Mouse (Mus musculus) midbrain, embryonic 12.5 days (tissue): ENCODE data around the gene Gpr176. TPM values are rescaled to one million over a fixed set of nuclear protein-coding genes. Genes with fewer than 3 reads are reported as not detected.
A peak's percentile ranks its signal among the peaks of the same experiment; 100 is the strongest.

Source experiments
- ATAC-seq: fragments of 200-750 bp; cut with Nextera tagmentation; 2 replicates; pipeline ENCODE4 v1.8.0; 2017; ENCODE audit warnings: low read depth, moderate TSS enrichment, moderate library complexity; ENCODE audit not compliant: low FRiP score
- H3K27ac ChIP-seq: fragments of 300-500 bp; sonication (generic); replicated peaks from 2 replicates; pipeline ENCODE4 v1.5.1; 2016; ENCODE audit warnings: mild to moderate bottlenecking
- H3K27me3 ChIP-seq: fragments of 300-500 bp; sonication (generic); 2 replicates; pipeline ENCODE4 v1.6.1; 2016; ENCODE audit warnings: mild to moderate bottlenecking
- H3K36me3 ChIP-seq: fragments of 300-500 bp; sonication (generic); 2 replicates; pipeline ENCODE4 v1.6.1; 2016
- H3K4me1 ChIP-seq: fragments of 300-500 bp; sonication (generic); 2 replicates; pipeline ENCODE4 v1.6.1; 2016
- H3K4me2 ChIP-seq: fragments of 300-500 bp; sonication (generic); replicated peaks from 2 replicates; pipeline ENCODE4 v1.6.1; 2016; ENCODE audit warnings: mild to moderate bottlenecking, moderate library complexity
- H3K4me3 ChIP-seq: fragments of 300-500 bp; sonication (generic); 2 replicates; pipeline ENCODE4 v1.5.1; 2016; ENCODE audit warnings: mild to moderate bottlenecking
- H3K9ac ChIP-seq: fragments of 300-500 bp; sonication (generic); replicated peaks from 2 replicates; pipeline ENCODE4 v1.6.1; 2016; ENCODE audit warnings: mild to moderate bottlenecking, moderate library complexity
- H3K9me3 ChIP-seq: fragments of 300-500 bp; sonication (generic); 2 replicates; pipeline ENCODE4 v1.6.1; 2016; ENCODE audit warnings: mild to moderate bottlenecking
- WGBS: fragments of 180-500 bp; shearing (Covaris S2); methylation state at CpG from one replicate; pipeline ENCODE4 v1.1.7; 2016; 5-methylcytosine and 5-hydroxymethylcytosine counted together
- polyA plus RNA-seq: library from polyadenylated mRNA; unstranded; fragments of >200 nt; fragmentation: Nextera tagmentation; extraction: Ambion mirVana; gene quantifications from 2 replicates; pipeline ENCODE4 v1.2.1, GENCODE M21; 2016

Gene Gpr176
- polyA plus RNA-seq, 1 experiment from 2014 or later, result 0.89 TPM

- Histone ChIP-seq H3K36me3 (0 out of 2 replicates have a peak, but pooled peaks cover 3% of the 10 kb centered on the region), H3K4me3 (no peak overlapping the region), H3K4me2 (no peak overlapping the region), H3K9me3 (no peaks in the 10 kb centered on the region), H3K27ac (no peak overlapping the region), H3K9ac (no peak overlapping the region), H3K4me1 (no peaks in the 10 kb centered on the region; the same call in 1 of the 2 replicates), H3K27me3 (no peaks in the 10 kb centered on the region)
- ATAC-seq, result no peak
- WGBS, result 91% methylated on average over 5 of the region's 5 CpGs
These were observed 26.5 kb upstream of the Gpr176 start for GRCm38 (mm10) chr2:118399751-118400150.

DNA sequence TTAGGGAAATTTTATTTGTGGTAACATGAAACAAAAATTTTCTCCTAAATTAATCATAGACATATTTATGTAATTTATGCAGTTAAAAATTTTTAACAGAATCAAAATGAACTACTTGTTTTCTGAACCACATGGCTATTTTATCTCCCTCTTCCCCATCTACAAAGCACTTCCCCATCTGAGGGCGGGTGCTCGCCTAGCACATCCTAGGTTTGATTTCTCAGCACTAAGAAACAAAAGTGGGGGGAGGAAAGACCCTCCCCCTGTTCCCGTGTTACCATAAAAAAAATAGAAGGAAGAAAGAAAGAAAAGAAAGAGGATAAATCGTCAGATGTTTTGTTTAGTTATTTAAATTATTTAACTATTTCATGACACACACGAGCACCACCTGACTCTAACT, 18.0 kb upstream of the Gpr176 start:
- Histone ChIP-seq H3K27ac (no peak overlapping the region), H3K36me3 (no peaks in the 10 kb centered on the region), H3K9me3 (no peaks in the 10 kb centered on the region), H3K4me2 (no peak overlapping the region), H3K27me3 (no peaks in the 10 kb centered on the region), H3K9ac (no peak overlapping the region), H3K4me3 (no peak overlapping the region), H3K4me1 (peaks cover 12% of the 10 kb centered on the region)
- 83% methylated on average over 5 of the region's 5 CpGs for WGBS
- ATAC-seq, result no peak

GRCm38 (mm10) chr2:118390072-118390471, 16.9 kb upstream of the Gpr176 start:
- Histone ChIP-seq H3K27me3 (no peaks in the 10 kb centered on the region), H3K9ac (no peak overlapping the region), H3K36me3 (no peaks in the 10 kb centered on the region), H3K4me1 (peaks cover 12% of the 10 kb centered on the region), H3K4me2 (no peak overlapping the region), H3K27ac (no peak overlapping the region), H3K9me3 (no peaks in the 10 kb centered on the region), H3K4me3 (no peak overlapping the region)
- ATAC-seq, result no peak
- WGBS, result 85% methylated on average over 5 of the region's 5 CpGs

DNA sequence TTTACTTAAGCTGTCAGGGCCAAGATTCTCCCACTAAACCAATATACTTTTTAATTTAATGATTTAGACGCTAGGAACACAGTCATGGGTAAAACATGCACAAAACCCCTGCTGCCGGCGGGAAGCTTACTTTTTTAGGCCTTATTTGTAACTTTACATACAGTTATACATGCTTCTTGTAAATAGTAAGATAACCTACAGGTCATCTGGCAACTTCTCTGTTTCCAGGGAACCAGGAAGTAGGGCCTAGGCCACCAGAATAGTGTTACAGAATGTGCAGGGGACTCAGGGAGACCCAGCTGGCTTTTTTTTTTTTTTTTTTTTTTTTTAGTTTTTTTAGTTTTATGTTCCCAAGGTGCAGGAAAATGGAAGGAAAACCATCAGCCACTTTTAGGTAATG, 16.4 kb upstream of the Gpr176 start:
- Histone ChIP-seq H3K9ac (no peak overlapping the region), H3K4me3 (peak overlapping the region; percentile 78; the same call in 1 of the 2 replicates), H3K27ac (no peak overlapping the region), H3K27me3 (no peaks in the 10 kb centered on the region), H3K36me3 (no peaks in the 10 kb centered on the region), H3K4me2 (peak overlapping the region; percentile 70), H3K9me3 (no peaks in the 10 kb centered on the region), H3K4me1 (peaks cover 12% of the 10 kb centered on the region)
- 76% methylated on average over 3 of the region's 3 CpGs for WGBS
- ATAC-seq, result no peak

- Histone ChIP-seq H3K9ac (peak within 1 kb of the TSS; percentile 80), H3K36me3 (no peaks in the 10 kb centered on the region), H3K4me2 (peak within 1 kb of the TSS; percentile 70), H3K27ac (peak within 1 kb of the TSS; percentile 81), H3K9me3 (no peaks in the 10 kb centered on the region), H3K4me3 (peak within 1 kb of the TSS; percentile 78), H3K27me3 (no peaks in the 10 kb centered on the region), H3K4me1 (peaks cover 12% of the 10 kb centered on the region)
- ATAC-seq, result peak; percentile 99
- WGBS, result under 1% methylated on average over 61 of the region's 61 CpGs
These were observed 15.4 kb upstream of the Gpr176 start, which contains the start of gene Eif2ak4 for GRCm38 (mm10) chr2:118388341-118389335. Eif2ak4 (plus strand) TSS chr2:118388618.

DNA sequence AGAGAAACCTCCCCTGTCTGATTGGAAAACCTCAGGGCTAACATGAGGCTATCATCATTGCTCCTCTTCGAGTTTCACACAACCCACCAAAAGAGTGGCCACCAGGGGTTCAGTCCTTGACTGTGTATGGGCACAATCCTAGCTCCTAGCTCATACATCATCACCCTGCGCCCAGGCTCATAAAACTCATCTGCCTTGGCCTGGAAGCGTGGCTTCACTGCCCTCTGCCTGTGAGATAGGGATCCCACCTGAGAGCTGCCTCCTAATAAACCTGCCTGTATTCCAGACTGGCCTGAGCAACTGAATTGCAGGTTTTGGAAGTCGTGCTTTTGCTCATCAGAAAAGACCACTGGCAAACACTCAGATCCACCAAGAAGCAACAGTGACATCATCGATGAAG, 10.2 kb upstream of the Gpr176 start:
- Histone ChIP-seq H3K27ac (no peak overlapping the region), H3K36me3 (no peaks in the 10 kb centered on the region), H3K27me3 (0 out of 2 replicates have a peak, but pooled peaks cover 3% of the 10 kb centered on the region), H3K4me1 (no peaks in the 10 kb centered on the region), H3K4me3 (no peak overlapping the region), H3K4me2 (no peak overlapping the region), H3K9ac (no peak overlapping the region), H3K9me3 (no peaks in the 10 kb centered on the region)
- ATAC-seq, result no peak
- 76% methylated on average over 5 of the region's 5 CpGs for WGBS

DNA sequence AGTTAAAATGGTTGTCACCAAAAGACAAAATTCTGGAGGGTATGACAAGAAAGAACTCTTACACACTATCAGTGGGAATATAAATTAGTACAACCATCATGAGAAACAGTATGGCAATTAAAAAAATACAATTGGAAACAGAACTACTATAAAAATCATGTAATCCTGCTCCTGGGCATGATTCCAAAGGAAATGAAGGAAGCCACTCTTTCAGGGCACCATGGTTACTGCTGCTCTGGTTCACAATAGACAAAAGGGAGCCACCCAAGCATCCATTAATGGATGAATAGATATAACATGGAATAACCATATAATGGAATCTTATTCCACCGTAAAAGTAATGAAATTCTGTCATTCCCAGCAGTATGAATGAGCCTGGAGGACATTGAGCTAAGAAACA, 6.5 kb upstream of the Gpr176 start:
- Histone ChIP-seq H3K27ac (no peak overlapping the region), H3K9me3 (no peaks in the 10 kb centered on the region), H3K36me3 (no peaks in the 10 kb centered on the region), H3K27me3 (peaks cover 11% of the 10 kb centered on the region), H3K9ac (no peak overlapping the region), H3K4me2 (no peak overlapping the region), H3K4me3 (no peak overlapping the region), H3K4me1 (no peaks in the 10 kb centered on the region)
- WGBS, result 45% methylated on average over 1 of the region's 1 CpGs
- no peak for ATAC-seq

DNA sequence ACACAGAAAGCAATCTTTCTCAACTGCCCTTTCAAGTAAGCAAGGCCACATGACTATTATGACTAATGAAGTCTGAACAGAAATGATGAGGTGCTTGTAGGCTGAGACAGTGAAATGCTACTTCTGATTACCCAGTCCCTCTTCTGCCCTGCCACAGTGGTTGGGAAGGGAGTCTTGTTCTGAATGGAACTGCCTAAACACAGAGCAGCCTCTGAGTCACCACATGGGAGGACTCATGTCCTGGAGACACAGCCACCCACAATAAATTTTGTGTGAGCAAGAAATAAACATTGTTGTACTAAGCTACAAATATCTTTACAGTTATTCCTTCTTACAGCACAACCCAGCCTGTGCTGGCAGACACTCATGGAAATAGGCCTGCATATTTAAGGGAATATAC, 2.7 kb upstream of the Gpr176 start:
- Histone ChIP-seq H3K27me3 (peaks cover 29% of the 10 kb centered on the region), H3K4me2 (no peak overlapping the region), H3K36me3 (no peaks in the 10 kb centered on the region), H3K9ac (no peak overlapping the region), H3K4me3 (no peak overlapping the region), H3K9me3 (no peaks in the 10 kb centered on the region), H3K27ac (no peak overlapping the region), H3K4me1 (peaks cover 18% of the 10 kb centered on the region)
- ATAC-seq, result no peak

- peaks cover 18% of the 10 kb centered on the region for H3K4me1 ChIP-seq
- no peak overlapping the region for H3K9ac ChIP-seq
- no peaks in the 10 kb centered on the region for H3K9me3 ChIP-seq
- no peak for ATAC-seq
- peaks cover 32% of the 10 kb centered on the region for H3K27me3 ChIP-seq
- H3K4me3 ChIP-seq, result no peak overlapping the region
- no peaks in the 10 kb centered on the region for H3K36me3 ChIP-seq
- no peak overlapping the region for H3K4me2 ChIP-seq
- 85% methylated on average over 1 of the region's 1 CpGs for WGBS
- H3K27ac ChIP-seq, result no peak overlapping the region
These were observed 2.3 kb upstream of the Gpr176 start for GRCm38 (mm10) chr2:118375522-118375921.

DNA sequence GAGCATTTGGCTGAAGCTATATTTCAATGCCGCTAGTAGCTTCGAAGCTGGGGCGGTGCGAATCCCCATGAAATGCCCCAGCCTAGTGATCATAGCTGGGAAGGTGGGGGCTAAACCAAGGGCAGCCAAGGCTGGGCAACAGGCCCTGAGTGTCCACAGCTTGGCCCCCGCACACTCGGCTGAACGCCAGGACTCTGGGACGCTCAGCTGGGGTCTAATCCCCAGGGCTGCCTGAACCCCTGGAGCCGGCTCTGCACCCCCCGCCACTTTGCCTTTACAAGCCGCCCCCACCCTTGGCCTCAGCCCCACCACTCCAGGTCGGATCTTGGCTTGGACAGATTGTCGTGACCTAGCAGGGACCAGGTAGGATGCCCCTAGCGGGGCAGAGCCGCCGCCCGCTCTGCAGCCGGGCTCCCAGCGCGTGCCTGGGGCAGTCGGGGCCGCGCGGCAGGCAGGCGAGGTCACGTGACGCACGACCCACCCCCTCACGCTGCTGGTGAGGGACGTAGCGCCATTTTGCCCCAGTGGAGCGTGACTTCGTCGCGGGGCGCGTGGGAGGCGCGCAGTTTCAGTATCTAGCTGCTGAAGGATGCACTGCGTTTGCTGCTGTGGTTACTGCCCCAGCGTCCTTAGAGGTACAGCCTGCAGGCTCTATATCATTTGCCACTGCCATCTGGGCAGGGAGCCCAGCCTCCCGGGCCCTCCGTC, 507 bp upstream of the Gpr176 start:
- Histone ChIP-seq H3K27ac (0 out of 2 replicates have a peak overlapping the region, but pooled peaks have one; percentile 11), H3K4me2 (peak overlapping the region; percentile 92), H3K27me3 (peaks cover 41% of the 10 kb centered on the region), H3K4me3 (peak overlapping the region; percentile 50), H3K36me3 (no peaks in the 10 kb centered on the region), H3K4me1 (peaks cover 18% of the 10 kb centered on the region), H3K9ac (peak overlapping the region; percentile 59), H3K9me3 (no peaks in the 10 kb centered on the region)
- 3% methylated on average over 43 of the region's 43 CpGs for WGBS
- ATAC-seq, result peak; percentile 89

DNA sequence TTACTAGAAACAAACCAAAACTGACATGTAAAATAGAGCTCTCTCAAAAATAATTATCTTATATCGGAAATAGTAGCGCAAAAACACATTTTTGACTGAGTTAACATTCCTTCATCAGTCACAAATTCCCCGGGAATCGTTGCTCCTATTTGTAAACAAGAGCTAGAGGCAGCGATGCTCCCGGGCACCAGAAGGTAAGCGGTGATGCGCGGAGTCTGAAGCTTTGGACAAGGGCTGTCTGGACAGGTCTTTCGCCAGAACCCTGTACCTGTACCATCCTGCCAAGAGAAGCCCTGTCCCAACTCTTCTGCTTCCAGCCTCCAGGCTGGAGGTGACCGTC, 688 bp downstream of the Gpr176 start:
- H3K27me3 ChIP-seq, result peaks cover 41% of the 10 kb centered on the region
- H3K27ac ChIP-seq, result no peak overlapping the region
- no peaks in the 10 kb centered on the region for H3K36me3 ChIP-seq
- ATAC-seq, result no peak
- H3K9ac ChIP-seq, result peak overlapping the region; percentile 59; the same call in 1 of the 2 replicates
- H3K4me1 ChIP-seq, result peaks cover 18% of the 10 kb centered on the region
- peak overlapping the region; percentile 92 for H3K4me2 ChIP-seq
- no peaks in the 10 kb centered on the region for H3K9me3 ChIP-seq
- 15% methylated on average over 11 of the region's 11 CpGs for WGBS
- H3K4me3 ChIP-seq, result peak overlapping the region; percentile 50

DNA sequence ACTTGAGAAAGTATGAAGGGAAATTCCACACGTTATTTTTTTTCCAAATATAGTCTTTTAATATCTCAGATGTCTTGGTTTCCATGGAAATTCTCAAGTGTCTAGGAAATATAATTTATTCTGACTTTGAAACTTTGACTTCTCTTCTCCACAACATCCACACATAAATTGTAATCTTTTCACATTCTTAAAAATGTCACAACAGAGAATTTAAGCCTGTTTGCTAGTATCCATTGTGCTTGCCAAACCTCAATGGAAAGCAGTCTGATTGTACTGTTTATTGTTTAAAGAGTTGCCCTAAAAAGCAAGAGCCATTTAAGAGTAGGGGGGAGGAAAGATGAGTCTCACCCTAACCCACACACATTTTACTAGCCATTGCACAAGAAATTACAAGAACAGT, 1.4 kb downstream of the Gpr176 start:
- Histone ChIP-seq H3K9me3 (no peaks in the 10 kb centered on the region), H3K4me3 (no peak overlapping the region), H3K36me3 (no peaks in the 10 kb centered on the region), H3K9ac (no peak overlapping the region), H3K27ac (no peak overlapping the region), H3K4me1 (peaks cover 18% of the 10 kb centered on the region), H3K4me2 (no peak overlapping the region), H3K27me3 (peaks cover 41% of the 10 kb centered on the region)
- ATAC-seq, result no peak
- WGBS, result 69% methylated on average over 1 of the region's 1 CpGs
